Mouse (Mus musculus) brain, embryonic 14.5 days (tissue): ENCODE data around the gene Mapk8ip1.

Source experiments
- CTCF ChIP-seq: fragments of 200-500 bp; IDR thresholded peaks from 2 replicates; pipeline ENCODE4 v1.5.1; 2012; ENCODE audit warnings: inconsistent platforms, mild to moderate bottlenecking, moderate library complexity, borderline replicate concordance; ENCODE audit not compliant: insufficient read depth, insufficient read length; ENCODE audit errors: extremely low read depth
- POLR2A ChIP-seq: fragments of 200-500 bp; IDR thresholded peaks from 2 replicates; pipeline ENCODE4 v1.6.1; 2012; ENCODE audit warnings: mild to moderate bottlenecking, inconsistent platforms, borderline replicate concordance; ENCODE audit not compliant: poor library complexity, insufficient read depth, insufficient read length, severe bottlenecking; ENCODE audit errors: extremely low read depth

GRCm38 (mm10) chr2:92421723-92422387 lies 20.8 kb upstream of the Mapk8ip1 start:
- TF ChIP-seq CTCF, result no peak
- TF ChIP-seq POLR2A, result no peak
